Mouse (Mus musculus) kidney, adult 2 months (tissue): ENCODE measurements at regions not wholly inside any gene's neighbourhood (a gene's known extent, or its start where the extent isn't known, plus 50 kb on each side); places are given as distances from the start of the nearest gene placed in this dataset.

Source experiments
- DNase-seq: peaks from one replicate; pipeline ENCODE4 v3.0.0; 2021
- H3K27ac ChIP-seq: fragments of 200-500 bp; 2 replicates; pipeline ENCODE4 v1.5.1; 2012; ENCODE audit warnings: low read depth, low read length, control low read depth, inconsistent platforms; ENCODE audit not compliant: insufficient read depth
- H3K27me3 ChIP-seq: fragments of 200-500 bp; replicated peaks from 2 replicates; pipeline ENCODE4 v1.6.1; 2012; ENCODE audit warnings: mild to moderate bottlenecking, moderate library complexity, low read length, inconsistent platforms; ENCODE audit not compliant: control insufficient read depth, insufficient read depth
- H3K36me3 ChIP-seq: fragments of 200-500 bp; 2 replicates; pipeline ENCODE4 v1.6.1; 2012; ENCODE audit warnings: mild to moderate bottlenecking, moderate library complexity, low read length, inconsistent platforms; ENCODE audit not compliant: control insufficient read depth, insufficient read depth
- H3K4me1 ChIP-seq: fragments of 200-500 bp; 2 replicates; pipeline ENCODE4 v1.6.1; 2011; ENCODE audit warnings: low read length; ENCODE audit not compliant: control insufficient read depth, insufficient read depth
- H3K4me3 ChIP-seq: fragments of 200-500 bp; 2 replicates; pipeline ENCODE4 v1.5.1; 2011; ENCODE audit warnings: mild to moderate bottlenecking, low read depth, low read length, control low read depth; ENCODE audit not compliant: insufficient read depth
- CTCF ChIP-seq: fragments of 200-500 bp; conservative IDR thresholded peaks from 2 replicates; pipeline ENCODE4 v1.5.1; 2011; ENCODE audit warnings: low read depth, mild to moderate bottlenecking, control low read depth, low read length, moderate library complexity, mixed read lengths; ENCODE audit not compliant: insufficient read depth, insufficient read length
- POLR2A ChIP-seq: fragments of 200-500 bp; IDR thresholded peaks from one replicate; pipeline ENCODE4 v1.6.1; 2011; ENCODE audit warnings: low read depth, low read length, control low read depth
- WGBS: fragments of 180-500 bp; shearing (Covaris S2); methylation state at CpG from one replicate; pipeline ENCODE4 v1.1.7; 2018; 5-methylcytosine and 5-hydroxymethylcytosine counted together

DNA sequence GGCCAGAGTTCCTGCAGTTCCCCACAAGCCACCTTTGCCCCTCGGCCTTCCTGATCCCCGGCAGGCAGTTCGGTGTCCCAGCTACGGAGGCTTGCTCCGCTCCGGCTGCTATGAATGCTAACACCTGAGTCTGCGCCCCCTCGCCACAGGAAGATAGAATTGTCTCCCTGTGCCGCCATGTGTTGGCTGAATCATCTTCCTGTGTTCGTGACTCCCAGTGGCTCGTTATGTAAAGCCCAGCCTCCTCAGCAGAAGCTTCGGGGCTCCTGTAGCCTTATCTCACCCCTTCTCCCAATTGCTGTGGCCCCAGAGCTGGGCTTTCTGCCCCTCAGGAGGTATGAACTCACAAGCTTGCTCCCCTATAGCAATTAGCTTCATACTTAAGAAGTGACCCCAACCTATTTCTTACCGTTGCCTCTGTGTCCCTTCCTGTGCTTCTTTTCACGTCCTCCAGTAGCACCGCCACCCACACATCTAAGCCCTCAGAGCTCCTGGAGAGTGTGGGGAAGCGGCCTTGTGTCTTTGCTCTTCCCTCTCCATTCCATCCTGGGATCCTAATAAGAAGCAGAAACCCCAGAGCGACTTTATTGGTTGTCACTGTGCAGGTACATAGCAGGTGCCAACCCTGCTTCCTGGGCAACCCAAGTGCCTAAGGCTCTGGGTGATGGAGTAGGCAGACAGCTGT lies 70.1 kb downstream of the Ier5 start:
- no peak for DNase-seq
- no peak overlapping the region for H3K27ac ChIP-seq

GRCm38 (mm10) chr1:155028735-155029134 lies 70.7 kb downstream of the Ier5 start:
- TF ChIP-seq POLR2A (no peak), CTCF (no peak)
- Histone ChIP-seq H3K27me3 (no peaks in the 10 kb centered on the region), H3K4me3 (peak overlapping the region; percentile 5; the same call in 1 of the 2 replicates), H3K4me1 (peaks cover 5% of the 10 kb centered on the region; the same call in 1 of the 2 replicates), H3K27ac (no peak overlapping the region), H3K36me3 (no peaks in the 10 kb centered on the region)
- WGBS, result 41% methylated on average over 5 of the region's 5 CpGs
- DNase-seq, result peak; percentile 23

More for the DNA sequence above, 70.1 kb downstream of the Ier5 start:
- Histone ChIP-seq H3K27me3 (no peaks in the 10 kb centered on the region), H3K4me1 (peaks cover 5% of the 10 kb centered on the region; the same call in 1 of the 2 replicates), H3K4me3 (peak overlapping the region; percentile 5; the same call in 1 of the 2 replicates), H3K36me3 (no peaks in the 10 kb centered on the region)
- TF ChIP-seq CTCF (no peak), POLR2A (no peak)
- WGBS, result 70% methylated on average over 17 of the region's 17 CpGs

- DNase-seq, result no peak
- H3K36me3 ChIP-seq, result no peaks in the 10 kb centered on the region
- H3K27me3 ChIP-seq, result no peaks in the 10 kb centered on the region
- H3K4me3 ChIP-seq, result no peak overlapping the region
- peaks cover 5% of the 10 kb centered on the region; the same call in 1 of the 2 replicates for H3K4me1 ChIP-seq
- TF ChIP-seq CTCF (no peak), POLR2A (no peak)
- no peak overlapping the region for H3K27ac ChIP-seq
- 45% methylated on average over 6 of the region's 6 CpGs for WGBS
These were observed 71.3 kb downstream of the Ier5 start for GRCm38 (mm10) chr1:155028147-155028546.

DNA sequence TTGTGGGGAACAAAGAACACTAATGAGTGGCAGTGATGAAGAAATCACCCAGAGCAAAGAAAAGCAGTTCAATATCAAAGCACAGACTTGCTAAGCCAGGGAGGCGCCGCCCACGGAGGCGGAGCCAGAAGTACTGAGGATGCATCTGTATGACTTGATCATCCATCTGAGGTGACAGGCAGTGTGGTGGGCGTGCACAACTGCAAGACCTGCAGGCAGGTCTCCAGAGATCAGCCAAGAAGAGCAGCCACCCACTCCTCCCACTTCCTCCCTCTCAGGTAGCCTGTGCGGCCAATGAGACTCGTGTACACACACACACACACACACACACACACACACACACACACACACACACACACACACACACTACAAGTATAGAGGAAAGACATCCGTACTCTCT lies 71.9 kb downstream of the Ier5 start:
- H3K27me3 ChIP-seq, result no peaks in the 10 kb centered on the region
- H3K4me3 ChIP-seq, result no peak overlapping the region
- H3K27ac ChIP-seq, result no peak overlapping the region
- peaks cover 5% of the 10 kb centered on the region; the same call in 1 of the 2 replicates for H3K4me1 ChIP-seq
- TF ChIP-seq POLR2A (no peak), CTCF (no peak)
- WGBS, result 20% methylated on average over 8 of the region's 8 CpGs
- DNase-seq, result peak; percentile 42
- no peaks in the 10 kb centered on the region for H3K36me3 ChIP-seq

- Histone ChIP-seq H3K27me3 (no peaks in the 10 kb centered on the region), H3K4me3 (no peak overlapping the region), H3K4me1 (peaks cover 5% of the 10 kb centered on the region; the same call in 1 of the 2 replicates), H3K27ac (no peak overlapping the region), H3K36me3 (no peaks in the 10 kb centered on the region)
- TF ChIP-seq CTCF, result peak; percentile 58
- TF ChIP-seq POLR2A, result no peak
- 16% methylated on average over 5 of the region's 5 CpGs for WGBS
- DNase-seq, result peak; percentile 86
These were observed 73.5 kb downstream of the Ier5 start for GRCm38 (mm10) chr1:155025862-155026478.

GRCm38 (mm10) chr1:155023324-155023723 lies 76.1 kb downstream of the Ier5 start:
- TF ChIP-seq CTCF (no peak), POLR2A (no peak)
- DNase-seq, result no peak
- no peak overlapping the region for H3K4me3 ChIP-seq
- H3K4me1 ChIP-seq, result peaks cover 4% of the 10 kb centered on the region; the same call in 1 of the 2 replicates
- H3K27me3 ChIP-seq, result no peaks in the 10 kb centered on the region
- no peaks in the 10 kb centered on the region for H3K36me3 ChIP-seq
- H3K27ac ChIP-seq, result no peak overlapping the region
- WGBS, result 68% methylated on average over 11 of the region's 11 CpGs

DNA sequence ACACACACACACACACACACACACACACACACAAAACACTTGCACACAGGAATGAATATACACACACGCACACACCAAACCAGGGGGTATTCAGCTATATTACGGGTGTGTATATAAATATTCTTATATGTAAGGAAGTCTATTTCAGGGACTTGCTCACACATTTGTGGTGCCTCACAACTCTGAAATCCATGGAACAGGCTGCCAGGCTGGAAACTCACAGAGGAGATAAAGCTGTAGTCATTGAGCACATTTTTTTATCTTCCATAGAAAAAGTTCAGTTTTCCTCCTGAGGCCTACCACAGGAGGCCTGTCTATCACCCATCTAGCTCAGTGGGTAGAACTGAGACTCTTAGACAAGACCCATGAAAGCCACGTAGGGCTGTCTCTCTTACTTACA lies 83.8 kb downstream of the Ier5 start:
- Histone ChIP-seq H3K4me1 (no peaks in the 10 kb centered on the region), H3K27me3 (no peaks in the 10 kb centered on the region), H3K36me3 (no peaks in the 10 kb centered on the region), H3K27ac (no peak overlapping the region), H3K4me3 (no peak overlapping the region)
- DNase-seq, result no peak
- WGBS, result 91% methylated on average over 3 of the region's 3 CpGs
- TF ChIP-seq POLR2A (no peak), CTCF (no peak)
